Mouse (Mus musculus): ENCODE results near the gene Hlcs. TPM values are rescaled to one million over a fixed set of nuclear protein-coding genes. Genes with fewer than 3 reads are reported as not detected.
A peak's percentile ranks its signal among the peaks of the same experiment; 100 is the strongest.

The Hlcs gene
- total RNA-seq, 2 experiments from 2014 or later, result 20.6 to 23.1 TPM

- no peak for DNase-seq (ENCODE audit: low spot score in 2 of 2)
Observed at GRCm38 (mm10) chr16:94209626-94210025, 103.7 kb downstream of the Hlcs start.

DNA sequence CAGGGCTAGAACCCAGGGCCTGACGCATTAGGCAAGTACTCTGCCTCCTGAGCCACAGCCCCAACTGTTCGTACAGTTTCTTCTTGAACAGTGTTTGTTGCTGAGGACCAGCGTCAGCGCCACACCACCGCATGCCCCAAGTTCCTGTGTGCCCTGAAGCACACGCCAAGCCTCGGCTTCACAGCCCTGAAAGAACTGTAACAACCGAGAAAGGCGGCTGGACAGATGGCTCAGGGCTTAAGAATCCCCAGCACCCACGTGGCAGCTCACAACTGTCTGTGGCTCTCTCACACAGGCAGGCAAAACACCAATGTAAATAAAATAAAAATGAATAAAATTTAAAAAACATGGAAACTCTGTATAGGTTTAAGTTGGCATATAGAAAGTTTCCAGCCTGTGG, 104.5 kb downstream of the Hlcs start:
- no peak for DNase-seq (ENCODE audit: low spot score in 2 of 2)

DNA sequence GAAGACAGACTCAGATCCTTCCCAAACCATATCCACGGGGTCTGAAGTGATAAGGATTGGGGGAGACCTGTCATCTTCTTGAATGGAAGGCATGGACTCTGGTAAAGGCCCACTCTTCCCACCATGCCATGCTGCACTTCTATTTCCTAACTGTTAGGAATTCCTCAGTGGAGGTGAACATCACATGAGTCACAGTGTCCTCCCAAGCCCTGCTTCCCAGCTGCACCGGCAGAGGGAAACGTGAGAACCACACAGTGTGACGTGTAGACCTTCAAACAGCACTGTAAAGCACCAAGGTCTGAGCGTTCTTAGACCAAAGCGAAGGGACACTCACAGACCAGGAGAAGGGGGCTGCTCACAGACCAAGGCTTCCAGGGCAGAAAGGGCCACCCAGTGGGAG, 105.2 kb downstream of the Hlcs start:
- DNase-seq (ENCODE audit: low spot score in 2 of 2), result no peak

DNA sequence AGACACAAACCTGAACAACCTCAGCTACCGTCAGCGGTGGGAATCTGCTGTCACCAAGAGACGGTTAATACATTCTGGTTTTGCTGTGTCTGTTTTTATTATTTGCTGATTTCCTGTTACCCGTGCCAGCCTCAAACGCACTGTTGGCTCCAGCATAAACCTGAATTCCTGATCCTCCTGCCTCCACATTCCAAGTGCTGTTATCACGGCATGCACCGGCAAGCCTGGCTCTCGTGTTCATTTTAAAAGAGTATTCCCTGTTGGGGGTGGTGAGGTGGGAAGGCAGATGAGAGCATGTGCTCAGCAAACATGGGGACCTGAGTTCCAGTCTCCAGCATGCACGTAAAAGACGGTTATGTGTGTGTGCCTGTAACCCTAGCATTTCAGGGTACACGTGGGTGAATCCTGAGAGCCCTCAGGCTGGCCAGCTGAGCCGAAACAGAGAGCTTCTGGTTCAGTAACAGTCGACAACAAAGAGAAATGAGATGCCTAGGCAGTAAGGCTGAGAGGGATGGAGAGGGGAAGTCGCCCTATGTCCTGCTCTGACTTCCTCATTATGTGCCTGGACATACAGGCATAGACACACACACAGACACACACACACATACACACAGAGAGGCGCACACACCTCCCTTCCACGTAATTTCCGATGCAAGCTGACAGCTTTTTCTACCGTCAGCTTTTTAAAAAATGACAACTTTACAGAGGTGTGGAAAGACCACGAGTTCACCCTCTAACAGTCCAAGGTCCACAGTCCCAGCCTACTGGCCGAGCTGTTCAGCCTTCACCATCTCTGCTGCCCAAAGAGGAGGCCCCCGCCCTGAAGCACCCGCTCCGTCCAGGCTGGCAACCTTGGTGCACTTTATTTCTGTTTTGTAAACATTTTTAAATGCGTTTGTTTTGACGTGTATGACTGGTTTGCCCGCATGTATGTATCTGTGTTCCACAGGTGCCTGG, 107.6 kb downstream of the Hlcs start:
- DNase-seq (ENCODE audit: low spot score in 2 of 2), result no peak

- DNase-seq (ENCODE audit: low spot score in 2 of 2), result no peak
Observed at GRCm38 (mm10) chr16:94201387-94201786, 112.0 kb downstream of the Hlcs start.

GRCm38 (mm10) chr16:94195913-94196312, 117.5 kb downstream of the Hlcs start:
- DNase-seq (ENCODE audit: low spot score in 2 of 2), result no peak

DNA sequence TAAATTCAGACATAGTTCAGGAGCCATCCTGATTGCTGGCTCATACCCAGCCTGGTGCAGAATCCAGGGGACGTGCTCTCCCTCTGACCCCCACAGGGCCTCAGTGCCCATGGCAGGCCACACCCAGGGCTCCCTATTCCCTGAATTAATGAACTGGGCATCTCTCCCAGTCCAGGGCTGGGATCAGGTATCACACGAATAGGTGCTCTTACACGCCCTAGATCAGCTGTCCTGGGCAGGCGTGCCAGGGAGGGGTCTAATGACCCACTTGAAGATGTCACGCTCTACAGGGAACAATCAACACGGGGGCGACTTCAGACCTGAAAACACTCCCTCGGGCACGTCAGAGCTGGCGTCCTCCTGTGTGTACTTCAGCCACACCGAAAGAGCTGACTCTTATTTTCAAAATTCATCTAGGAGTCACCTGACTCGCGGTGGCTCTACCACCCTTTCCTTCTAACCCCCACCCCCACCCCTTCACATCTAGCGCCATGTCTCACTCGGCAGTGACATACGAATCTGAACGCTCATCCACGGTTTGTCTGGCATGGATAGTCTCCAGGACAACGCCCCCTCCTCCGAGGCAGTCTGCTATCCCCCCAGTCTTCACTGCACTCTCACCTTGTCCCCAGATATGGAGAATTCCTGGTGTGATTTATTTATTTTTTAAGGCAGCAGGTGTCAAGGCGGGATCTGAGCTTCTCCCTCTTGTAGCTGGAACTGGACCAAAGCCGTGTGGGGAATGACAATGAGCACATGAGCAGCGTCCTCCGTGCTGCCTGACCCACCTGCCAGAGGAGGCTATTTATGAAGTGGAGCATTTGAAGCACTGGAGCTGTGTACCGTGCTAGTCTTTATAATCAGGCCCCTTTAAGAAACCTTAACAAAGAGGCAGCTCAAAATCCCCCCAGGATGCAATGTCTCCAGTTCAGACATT, 121.7 kb downstream of the Hlcs start:
- DNase-seq (ENCODE audit: low spot score in 2 of 2), result no peak

DNA sequence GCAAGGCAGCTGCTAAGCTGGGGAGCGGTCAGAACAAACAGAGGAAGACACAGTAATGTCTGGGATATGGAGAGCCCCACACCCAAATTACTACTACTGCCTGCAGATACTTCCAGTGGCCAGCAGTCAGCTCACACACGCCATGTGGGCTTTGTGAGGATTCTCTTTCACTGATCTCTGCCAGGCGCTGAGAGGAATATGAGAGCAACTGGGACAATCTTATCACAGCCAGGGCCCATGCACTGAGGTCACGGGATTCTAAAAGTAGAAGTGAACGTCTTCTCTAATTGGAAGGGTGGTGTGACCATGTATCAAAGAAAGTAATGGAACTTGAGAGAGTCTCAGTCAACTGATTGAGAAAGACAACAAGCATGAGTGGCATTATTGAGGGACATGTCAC, 123.1 kb downstream of the Hlcs start:
- no peak for DNase-seq (ENCODE audit: low spot score in 2 of 2)

DNA sequence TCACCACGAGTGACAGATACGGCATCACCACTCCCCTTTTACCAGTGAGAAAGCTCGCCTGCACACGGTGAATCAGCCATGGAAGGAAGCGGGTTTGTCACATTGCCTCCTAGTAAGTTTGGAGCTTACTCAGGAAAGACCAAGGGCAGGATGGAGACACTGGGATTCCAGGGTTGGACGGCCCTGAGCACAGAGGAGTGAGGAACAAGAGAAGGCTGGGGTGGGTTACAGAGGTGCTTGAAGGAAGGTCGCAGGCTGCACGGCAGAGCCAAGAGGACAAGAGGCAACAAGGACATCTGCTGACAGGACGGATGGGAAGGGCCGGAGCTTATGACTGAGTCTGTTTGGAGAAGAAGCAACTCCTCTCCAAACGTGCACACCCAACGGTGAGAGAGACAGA, 126.8 kb downstream of the Hlcs start:
- peak in 1 of 2 experiments; percentile 22 for DNase-seq (ENCODE audit: low spot score in 2 of 2)

GRCm38 (mm10) chr16:94185430-94185829, 127.9 kb downstream of the Hlcs start:
- no peak for DNase-seq (ENCODE audit: low spot score in 2 of 2)

DNA sequence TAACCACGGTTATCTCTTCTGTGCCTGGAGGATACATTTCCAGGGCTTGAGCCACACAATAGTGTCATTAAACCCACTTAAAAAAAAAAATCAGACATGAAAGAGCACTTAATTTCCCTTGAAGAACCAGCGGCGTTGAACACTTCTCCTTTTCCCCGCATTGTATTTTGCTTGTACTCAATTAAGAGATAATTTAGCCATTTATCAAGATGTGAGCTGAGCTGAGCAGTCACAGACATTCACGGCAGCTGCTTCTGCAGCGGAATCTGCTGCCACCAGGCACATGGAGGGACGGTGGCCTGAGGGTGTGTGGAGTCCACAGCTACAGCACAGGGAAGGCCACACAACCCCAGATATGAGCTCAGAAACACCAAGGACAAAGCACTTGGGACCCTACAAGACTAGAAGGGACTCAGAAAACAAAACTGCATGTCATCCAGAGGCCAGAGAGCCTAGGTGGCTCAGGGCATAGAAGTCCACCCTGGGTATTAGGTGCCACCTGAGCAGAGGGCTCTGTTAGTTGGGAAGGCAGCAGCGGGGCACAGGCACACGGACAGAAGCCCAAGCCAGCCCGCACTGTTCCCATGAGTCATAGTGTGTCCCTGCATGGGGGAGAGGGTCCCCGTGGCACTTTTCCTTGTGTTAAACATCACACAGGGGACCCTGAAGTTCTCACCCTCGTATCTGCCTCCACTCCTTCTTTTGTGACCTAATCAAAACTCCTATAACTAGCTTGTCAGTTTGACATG, 133.1 kb downstream of the Hlcs start:
- DNase-seq (ENCODE audit: low spot score in 2 of 2), result no peak

DNA sequence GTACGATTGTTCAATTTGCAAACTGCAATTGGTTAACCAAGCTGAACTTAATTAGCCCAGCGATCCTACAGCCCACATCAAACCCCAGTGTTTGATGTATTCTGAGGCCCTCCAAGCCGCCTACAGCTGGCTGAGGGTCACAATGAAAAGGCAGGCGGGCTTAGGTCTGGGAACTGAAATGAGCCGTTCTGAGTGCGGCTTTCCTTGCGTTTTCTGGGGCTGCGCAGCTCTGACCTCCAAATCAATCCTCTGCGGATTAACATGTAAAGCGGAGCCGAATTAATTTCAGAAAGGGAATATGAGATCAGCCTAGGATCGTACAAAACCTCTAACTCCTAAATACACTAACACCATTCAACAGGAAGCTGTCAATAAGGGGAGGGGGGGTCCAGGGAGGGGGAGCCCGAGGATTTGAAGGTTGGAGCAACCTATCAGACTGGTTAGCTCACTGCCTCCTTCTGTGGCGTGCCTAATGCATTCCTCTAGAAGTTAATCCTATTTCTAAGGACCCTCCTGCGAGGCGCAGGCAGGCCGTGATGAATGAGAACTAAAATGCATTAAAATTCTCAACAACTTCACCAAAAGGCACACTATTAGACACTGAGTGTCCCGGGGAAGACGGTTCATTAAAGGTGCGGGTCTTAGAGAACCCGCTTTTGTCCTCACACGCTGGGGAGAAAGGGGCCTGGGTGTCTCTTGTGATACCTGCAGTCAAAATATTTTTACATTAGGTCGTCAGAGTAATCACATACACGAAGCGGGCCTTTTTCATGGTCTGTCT, 133.8 kb downstream of the Hlcs start:
- DNase-seq (ENCODE audit: low spot score in 2 of 2), result no peak

DNA sequence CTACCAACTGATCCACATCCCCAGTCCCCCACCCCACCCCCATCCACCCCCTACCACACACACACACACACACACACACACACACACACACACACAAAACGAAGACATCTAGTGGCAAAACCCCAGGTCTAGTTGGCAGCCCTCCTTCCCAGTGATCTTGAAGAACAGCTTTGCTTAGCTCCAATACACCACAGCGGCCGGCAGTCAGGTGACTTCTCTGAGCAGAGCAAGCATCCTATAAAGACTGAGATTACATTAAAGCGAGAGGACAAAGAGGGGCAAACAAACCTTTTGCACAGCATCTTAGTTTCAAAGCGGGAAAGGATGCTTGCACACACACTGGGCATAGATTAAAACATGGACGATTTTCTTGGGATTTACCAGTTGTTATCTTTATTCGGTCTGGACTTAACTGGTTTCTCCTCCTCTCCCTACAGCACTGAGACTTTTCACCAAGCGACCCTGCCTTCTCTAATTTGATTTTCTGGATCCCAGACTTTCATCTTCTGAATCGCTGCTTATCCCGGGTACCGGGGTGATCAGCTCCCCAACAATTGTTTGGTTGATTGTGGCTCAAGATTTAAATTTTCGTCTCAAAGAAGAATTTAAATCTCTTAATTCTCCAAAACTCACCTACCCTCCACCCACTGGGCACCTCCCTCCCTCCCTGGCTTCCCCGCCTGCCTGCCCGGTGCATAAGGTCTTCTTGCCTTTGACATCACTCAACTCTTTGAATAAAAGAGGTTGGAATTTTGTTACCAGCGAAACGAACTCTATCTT, 134.7 kb downstream of the Hlcs start:
- no peak for DNase-seq (ENCODE audit: low spot score in 2 of 2)

DNA sequence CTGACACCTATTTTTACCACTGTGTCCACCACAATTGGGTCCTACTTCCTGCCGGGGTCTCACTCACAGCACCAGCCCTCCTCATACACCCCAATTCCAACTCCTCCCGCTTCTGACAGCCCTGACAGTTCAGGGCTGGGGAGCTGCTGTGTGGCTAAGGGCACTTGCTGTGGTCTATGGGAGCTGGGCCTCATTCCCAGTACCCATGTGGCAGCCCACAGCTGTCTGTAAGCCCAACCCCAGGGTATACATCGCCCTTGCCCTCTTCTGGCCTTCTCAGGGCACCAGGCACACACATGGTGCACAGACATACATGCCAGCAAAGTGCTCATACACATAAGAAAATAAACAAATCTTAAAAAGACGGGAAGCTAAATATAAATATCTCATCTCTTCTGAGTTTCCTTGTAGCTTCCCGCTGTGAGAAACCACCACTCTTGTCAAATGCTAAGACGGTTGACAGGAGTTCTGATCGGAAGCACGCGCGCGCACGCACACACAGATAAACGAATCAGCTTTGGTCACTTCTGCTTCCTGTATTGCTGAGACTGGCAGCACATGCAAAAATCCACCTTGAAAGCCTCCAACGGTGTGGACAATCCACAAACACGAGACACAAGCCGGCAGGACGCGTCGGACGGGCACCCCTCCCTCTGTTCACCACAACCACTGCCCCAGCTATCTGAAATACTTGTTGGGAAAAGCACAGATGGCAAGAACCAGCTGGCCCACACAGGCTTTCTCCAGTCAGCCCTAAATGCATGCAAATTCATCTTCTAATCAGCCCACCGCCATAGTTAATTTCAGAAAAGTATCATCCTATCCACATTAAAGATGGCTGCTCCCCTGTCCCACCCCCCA, 136.1 kb downstream of the Hlcs start:
- no peak for DNase-seq (ENCODE audit: low spot score in 2 of 2)

DNA sequence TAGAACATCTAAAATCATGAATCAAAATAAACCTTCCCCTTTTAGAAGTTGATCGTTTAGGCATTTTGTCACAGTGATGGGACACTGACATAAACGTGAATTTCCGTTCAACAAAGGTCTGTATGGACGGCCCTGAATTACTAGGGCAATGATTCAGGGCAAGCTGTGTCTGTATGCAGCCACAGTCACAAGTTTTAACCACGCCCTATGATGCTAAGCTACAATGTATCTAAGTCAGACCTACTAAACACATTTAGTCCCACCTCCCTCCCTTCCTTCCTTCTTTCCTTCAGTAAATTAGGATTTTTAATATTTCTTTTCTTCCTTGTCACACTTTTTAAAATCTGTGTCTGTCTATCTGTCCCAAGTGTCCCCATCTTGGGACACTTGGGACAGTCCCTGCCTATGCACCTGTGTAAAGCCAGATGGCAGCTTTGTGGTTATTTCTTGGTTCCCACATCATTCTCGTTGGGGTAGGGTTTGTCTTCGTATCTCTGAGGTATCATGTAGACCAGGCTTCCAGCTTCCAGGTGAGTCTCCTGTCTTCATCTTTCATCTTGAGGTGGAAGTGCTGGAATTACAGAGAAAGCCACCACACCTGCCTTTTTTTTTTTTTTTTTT, 137.9 kb downstream of the Hlcs start:
- no peak for DNase-seq (ENCODE audit: low spot score in 2 of 2)

GRCm38 (mm10) chr16:94173361-94173760, 140.0 kb downstream of the Hlcs start:
- no peak for DNase-seq (ENCODE audit: low spot score in 2 of 2)

- no peak for DNase-seq (ENCODE audit: low spot score in 2 of 2)
Observed at GRCm38 (mm10) chr16:94170218-94170617, 143.2 kb downstream of the Hlcs start.
